Mouse (Mus musculus): Measurements from ENCODE around the gene Cul7. TPM values are rescaled to one million over a fixed set of nuclear protein-coding genes. Genes with fewer than 3 reads are reported as not detected.

The Cul7 gene
- polyA plus RNA-seq, 1 experiment from 2014 or later, result 54.8 TPM

DNA sequence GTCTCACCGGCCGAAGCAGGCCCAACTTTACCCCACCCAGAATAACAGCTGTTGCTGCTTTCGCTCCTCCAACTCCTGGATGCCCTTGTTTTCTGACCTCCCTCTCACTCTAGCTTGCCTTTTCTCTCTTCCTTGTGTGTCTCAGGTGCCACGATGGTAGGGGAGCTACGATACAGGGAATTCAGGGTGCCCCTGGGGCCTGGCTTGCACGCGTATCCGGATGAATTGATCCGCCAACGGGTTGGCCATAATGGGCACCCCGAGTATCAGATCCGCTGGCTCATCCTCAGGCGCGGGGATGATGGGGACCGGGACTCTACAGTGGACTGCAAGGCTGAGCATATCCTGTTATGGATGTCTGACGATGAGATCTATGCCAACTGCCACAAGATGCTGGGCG, 1.2 kb downstream of the Cul7 start:
- Histone ChIP-seq H3K27ac (ENCODE audit: low read length) (peak overlapping the region; percentile 97), H3K4me2 (ENCODE audit: low read depth, low read length) (peak overlapping the region; percentile 76), H3K36me3 (ENCODE audit: control insufficient read depth, insufficient read depth, low read length) (peaks cover 27% of the 10 kb centered on the region), H3K4me1 (ENCODE audit: control insufficient read depth, insufficient read depth, low read length) (peaks cover 22% of the 10 kb centered on the region), H3K4me3 (replicated peaks; ENCODE audit: low read length) (peak overlapping the region; percentile 75), H3K9ac (ENCODE audit: low read length) (peak overlapping the region; percentile 89), H3K27me3 (ENCODE audit: control insufficient read depth, insufficient read depth, low read length) (no peaks in the 10 kb centered on the region), H3K9me3 (replicated peaks; ENCODE audit: control insufficient read depth, low read length) (no peaks in the 10 kb centered on the region)
- WGBS, result 62% methylated on average over 17 of the region's 17 CpGs
- no peak for ATAC-seq (ENCODE audit: insufficient read depth, low FRiP score)

DNA sequence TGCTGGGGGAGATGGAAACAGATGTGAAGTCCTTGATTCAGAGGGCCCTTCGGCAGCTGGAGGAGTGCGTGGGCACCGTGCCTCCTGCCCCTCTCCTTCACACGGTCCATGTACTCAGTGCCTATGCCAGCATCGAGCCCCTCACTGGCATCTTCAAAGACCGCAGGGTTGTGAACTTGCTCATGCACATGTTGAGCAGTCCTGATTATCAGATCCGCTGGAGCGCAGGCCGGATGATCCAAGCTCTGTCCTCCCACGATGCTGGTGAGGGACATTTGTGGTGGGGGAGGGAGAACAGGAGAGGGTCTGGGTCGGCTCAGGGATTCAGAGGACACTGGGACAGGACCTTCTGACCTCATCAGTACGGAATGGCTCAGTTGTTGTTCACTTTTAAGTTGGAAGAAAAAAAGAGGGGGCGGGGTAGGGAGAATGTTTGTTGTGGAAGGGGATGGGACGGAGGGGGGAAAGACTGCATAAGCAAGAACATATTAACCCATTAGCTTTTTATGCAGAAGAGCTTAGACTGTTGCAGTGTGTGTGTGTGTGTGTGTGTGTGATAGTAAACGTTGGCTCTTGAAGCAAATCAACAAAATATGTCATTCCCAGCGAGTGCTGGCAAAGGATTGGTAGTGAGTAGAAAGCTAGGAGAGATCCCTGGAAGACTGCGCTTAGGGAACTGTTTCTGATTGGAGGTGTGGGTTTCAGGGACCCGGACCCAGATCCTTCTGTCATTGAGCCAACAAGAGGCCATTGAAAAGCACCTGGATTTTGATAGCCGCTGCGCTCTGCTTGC, 1.8 kb downstream of the Cul7 start:
- 65% methylated on average over 20 of the region's 20 CpGs for WGBS
- Histone ChIP-seq H3K36me3 (ENCODE audit: control insufficient read depth, insufficient read depth, low read length) (peaks cover 27% of the 10 kb centered on the region), H3K27ac (ENCODE audit: low read length) (no peak overlapping the region), H3K27me3 (ENCODE audit: control insufficient read depth, insufficient read depth, low read length) (no peaks in the 10 kb centered on the region), H3K9me3 (replicated peaks; ENCODE audit: control insufficient read depth, low read length) (no peaks in the 10 kb centered on the region), H3K4me3 (replicated peaks; ENCODE audit: low read length) (peak overlapping the region; percentile 75), H3K4me1 (ENCODE audit: control insufficient read depth, insufficient read depth, low read length) (peaks cover 18% of the 10 kb centered on the region), H3K4me2 (ENCODE audit: low read depth, low read length) (peak overlapping the region; percentile 76), H3K9ac (ENCODE audit: low read length) (peak overlapping the region; percentile 89)
- no peak for ATAC-seq (ENCODE audit: insufficient read depth, low FRiP score)

GRCm38 (mm10) chr17:46656054-46656453, 5.9 kb downstream of the Cul7 start:
- Histone ChIP-seq H3K36me3 (ENCODE audit: control insufficient read depth, insufficient read depth, low read length) (peaks cover 55% of the 10 kb centered on the region), H3K4me2 (ENCODE audit: low read depth, low read length) (no peak overlapping the region), H3K4me3 (replicated peaks; ENCODE audit: low read length) (no peak overlapping the region), H3K4me1 (ENCODE audit: control insufficient read depth, insufficient read depth, low read length) (peaks cover 14% of the 10 kb centered on the region), H3K9me3 (replicated peaks; ENCODE audit: control insufficient read depth, low read length) (no peaks in the 10 kb centered on the region), H3K27me3 (ENCODE audit: control insufficient read depth, insufficient read depth, low read length) (no peaks in the 10 kb centered on the region), H3K27ac (ENCODE audit: low read length) (no peak overlapping the region), H3K9ac (ENCODE audit: low read length) (no peak overlapping the region)
- 74% methylated on average over 6 of the region's 6 CpGs for WGBS
- no peak for ATAC-seq (ENCODE audit: insufficient read depth, low FRiP score)

DNA sequence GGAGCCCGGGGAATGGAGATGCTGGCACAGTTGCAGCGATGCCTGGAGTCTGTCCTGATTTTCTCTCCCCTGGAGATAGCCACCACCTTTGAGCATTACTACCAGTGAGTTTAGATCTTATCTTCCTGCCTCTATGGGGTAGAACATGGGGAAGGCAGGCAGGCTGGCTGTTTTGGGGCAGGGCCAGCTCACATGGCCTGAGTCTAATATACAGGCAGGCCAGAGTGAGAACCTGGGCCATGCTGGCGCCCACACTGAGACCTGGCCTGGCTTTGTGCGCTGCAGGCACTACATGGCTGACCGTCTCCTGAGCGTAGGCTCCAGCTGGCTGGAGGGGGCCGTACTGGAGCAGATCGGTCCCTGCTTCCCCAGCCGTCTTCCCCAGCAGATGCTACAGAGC, 11.2 kb downstream of the Cul7 start:
- no peak overlapping the region for H3K4me2 ChIP-seq (ENCODE audit: low read depth, low read length)
- H3K36me3 ChIP-seq (ENCODE audit: control insufficient read depth, insufficient read depth, low read length), result peaks cover 52% of the 10 kb centered on the region
- no peak overlapping the region for H3K4me3 ChIP-seq (replicated peaks; ENCODE audit: low read length)
- H3K4me1 ChIP-seq (ENCODE audit: control insufficient read depth, insufficient read depth, low read length), result no peaks in the 10 kb centered on the region
- H3K9me3 ChIP-seq (replicated peaks; ENCODE audit: control insufficient read depth, low read length), result no peaks in the 10 kb centered on the region
- no peak overlapping the region for H3K9ac ChIP-seq (ENCODE audit: low read length)
- no peak overlapping the region for H3K27ac ChIP-seq (ENCODE audit: low read length)
- H3K27me3 ChIP-seq (ENCODE audit: control insufficient read depth, insufficient read depth, low read length), result no peaks in the 10 kb centered on the region
- ATAC-seq (ENCODE audit: insufficient read depth, low FRiP score), result no peak
- 90% methylated on average over 9 of the region's 9 CpGs for WGBS

GRCm38 (mm10) chr17:46661981-46662380, 11.8 kb downstream of the Cul7 start:
- Histone ChIP-seq H3K4me2 (ENCODE audit: low read depth, low read length) (no peak overlapping the region), H3K4me1 (ENCODE audit: control insufficient read depth, insufficient read depth, low read length) (no peaks in the 10 kb centered on the region), H3K27ac (ENCODE audit: low read length) (no peak overlapping the region), H3K9ac (ENCODE audit: low read length) (no peak overlapping the region), H3K27me3 (ENCODE audit: control insufficient read depth, insufficient read depth, low read length) (no peaks in the 10 kb centered on the region), H3K9me3 (replicated peaks; ENCODE audit: control insufficient read depth, low read length) (no peaks in the 10 kb centered on the region), H3K36me3 (ENCODE audit: control insufficient read depth, insufficient read depth, low read length) (peaks cover 52% of the 10 kb centered on the region), H3K4me3 (replicated peaks; ENCODE audit: low read length) (no peak overlapping the region)
- no peak for ATAC-seq (ENCODE audit: insufficient read depth, low FRiP score)
- WGBS, result 89% methylated on average over 12 of the region's 12 CpGs

DNA sequence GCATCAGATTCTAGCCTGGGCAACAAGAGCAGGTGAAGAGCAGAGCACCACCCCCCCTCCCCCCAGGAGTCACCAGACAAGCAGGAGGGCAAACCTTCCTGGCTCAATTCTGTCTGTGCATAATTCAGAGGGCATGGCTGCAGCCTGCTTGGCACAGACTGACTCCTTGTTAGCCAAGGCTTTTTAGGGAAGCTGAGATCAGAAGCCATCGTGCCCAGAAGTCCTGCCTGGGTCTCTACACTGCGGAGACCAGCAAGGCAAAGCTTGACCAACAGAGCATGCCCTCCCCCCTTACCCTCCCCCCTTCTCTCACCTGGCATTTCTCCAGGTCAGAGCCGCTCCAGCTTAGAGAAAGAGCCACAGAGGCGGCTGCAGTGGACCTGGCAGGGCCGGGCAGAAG, 12.6 kb downstream of the Cul7 start:
- Histone ChIP-seq H3K36me3 (ENCODE audit: control insufficient read depth, insufficient read depth, low read length) (peaks cover 49% of the 10 kb centered on the region), H3K27ac (ENCODE audit: low read length) (no peak overlapping the region), H3K27me3 (ENCODE audit: control insufficient read depth, insufficient read depth, low read length) (no peaks in the 10 kb centered on the region), H3K4me1 (ENCODE audit: control insufficient read depth, insufficient read depth, low read length) (no peaks in the 10 kb centered on the region), H3K9me3 (replicated peaks; ENCODE audit: control insufficient read depth, low read length) (no peaks in the 10 kb centered on the region), H3K4me3 (replicated peaks; ENCODE audit: low read length) (no peak overlapping the region), H3K9ac (ENCODE audit: low read length) (no peak overlapping the region), H3K4me2 (ENCODE audit: low read depth, low read length) (no peak overlapping the region)
- WGBS, result 87% methylated on average over 5 of the region's 5 CpGs
- ATAC-seq (ENCODE audit: insufficient read depth, low FRiP score), result no peak

GRCm38 (mm10) chr17:46667712-46668111, 17.6 kb downstream of the Cul7 start:
- no peak overlapping the region for H3K27ac ChIP-seq (ENCODE audit: low read length)
- H3K36me3 ChIP-seq (ENCODE audit: control insufficient read depth, insufficient read depth, low read length), result peaks cover 22% of the 10 kb centered on the region
- no peak overlapping the region for H3K4me2 ChIP-seq (ENCODE audit: low read depth, low read length)
- no peak overlapping the region for H3K9ac ChIP-seq (ENCODE audit: low read length)
- WGBS, result 83% methylated on average over 16 of the region's 16 CpGs
- H3K27me3 ChIP-seq (ENCODE audit: control insufficient read depth, insufficient read depth, low read length), result no peaks in the 10 kb centered on the region
- ATAC-seq (ENCODE audit: insufficient read depth, low FRiP score), result no peak
- no peaks in the 10 kb centered on the region for H3K9me3 ChIP-seq (replicated peaks; ENCODE audit: control insufficient read depth, low read length)
- no peaks in the 10 kb centered on the region for H3K4me1 ChIP-seq (ENCODE audit: control insufficient read depth, insufficient read depth, low read length)
- H3K4me3 ChIP-seq (replicated peaks; ENCODE audit: low read length), result no peak overlapping the region

DNA sequence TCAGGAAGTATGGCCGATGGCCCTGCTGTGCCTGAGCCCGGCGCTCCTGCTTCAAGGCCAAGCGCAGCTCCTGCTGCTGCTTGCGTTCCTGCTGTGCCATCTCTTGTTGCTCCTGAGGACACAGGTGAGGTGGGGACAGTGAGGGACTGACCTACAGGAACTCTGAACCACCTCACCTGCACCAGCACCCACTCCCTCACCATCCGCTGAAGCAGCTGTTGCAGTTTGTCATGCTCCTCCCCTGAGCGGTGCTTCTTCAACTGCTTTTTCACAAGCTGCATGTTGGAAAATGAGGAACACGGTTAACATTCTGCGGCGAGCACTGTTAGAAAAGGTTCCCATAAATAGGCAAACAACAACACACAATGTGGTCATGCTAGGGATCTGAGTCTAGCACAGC, 19.8 kb downstream of the Cul7 start:
- H3K4me2 ChIP-seq (ENCODE audit: low read depth, low read length), result no peak overlapping the region
- 95% methylated on average over 10 of the region's 10 CpGs for WGBS
- no peak for ATAC-seq (ENCODE audit: insufficient read depth, low FRiP score)

DNA sequence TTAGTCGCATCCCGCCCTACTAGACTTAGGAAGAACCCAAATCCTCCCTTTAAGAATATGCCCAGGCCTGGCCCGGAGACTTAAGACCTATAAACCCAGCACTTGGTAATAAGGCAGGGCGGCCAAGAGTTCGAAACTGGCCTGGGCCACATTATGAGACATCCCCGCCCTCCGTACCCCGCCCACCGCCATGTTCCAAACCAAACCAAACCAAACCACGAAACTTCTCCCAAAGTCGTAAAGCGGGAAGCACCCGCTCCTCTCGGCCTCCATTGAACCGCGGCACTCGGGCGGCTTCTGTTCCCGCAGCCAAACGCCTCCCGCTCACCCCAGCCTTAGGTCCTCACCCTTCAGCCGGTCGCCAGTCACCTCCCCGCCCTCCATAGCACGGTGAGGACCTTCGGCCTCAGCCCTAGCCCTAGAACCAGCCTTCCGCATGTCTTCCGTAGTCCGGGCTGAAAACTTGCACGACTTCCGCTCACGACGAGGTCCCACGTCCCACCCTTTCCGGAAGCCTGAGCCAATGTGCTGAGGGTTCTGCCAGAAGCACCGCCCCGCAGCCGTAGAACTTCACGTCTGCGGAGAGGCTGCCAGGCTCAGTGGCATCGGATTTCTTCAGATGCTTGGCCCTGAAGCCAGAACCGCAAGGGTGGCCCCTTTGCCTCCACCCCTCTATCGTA, 23.9 kb downstream of the Cul7 start, which contains the start of gene Rrp36:
Rrp36 (minus strand) TSS at position 503 of the 680 bp plus-strand sequence.
- H3K4me1 ChIP-seq (ENCODE audit: control insufficient read depth, insufficient read depth, low read length), result peaks cover 18% of the 10 kb centered on the region
- no peaks in the 10 kb centered on the region for H3K27me3 ChIP-seq (ENCODE audit: control insufficient read depth, insufficient read depth, low read length)
- peak within 1 kb of the TSS; percentile 67 for H3K4me2 ChIP-seq (ENCODE audit: low read depth, low read length)
- peak within 1 kb of the TSS; percentile 75 for H3K9ac ChIP-seq (ENCODE audit: low read length)
- peak within 1 kb of the TSS; percentile 60 for H3K4me3 ChIP-seq (replicated peaks; ENCODE audit: low read length)
- ATAC-seq (ENCODE audit: insufficient read depth, low FRiP score), result peak; percentile 94
- H3K27ac ChIP-seq (ENCODE audit: low read length), result peak within 1 kb of the TSS; percentile 77
- no peaks in the 10 kb centered on the region for H3K9me3 ChIP-seq (replicated peaks; ENCODE audit: control insufficient read depth, low read length)
- peaks cover 24% of the 10 kb centered on the region for H3K36me3 ChIP-seq (ENCODE audit: control insufficient read depth, insufficient read depth, low read length)
- under 1% methylated on average over 43 of the region's 43 CpGs for WGBS

More for the DNA sequence above, 19.8 kb downstream of the Cul7 start:
- H3K27ac ChIP-seq (ENCODE audit: low read length), result no peak overlapping the region
- peaks cover 13% of the 10 kb centered on the region for H3K4me1 ChIP-seq (ENCODE audit: control insufficient read depth, insufficient read depth, low read length)
- no peak overlapping the region for H3K4me3 ChIP-seq (replicated peaks; ENCODE audit: low read length)
- no peaks in the 10 kb centered on the region for H3K27me3 ChIP-seq (ENCODE audit: control insufficient read depth, insufficient read depth, low read length)
- H3K36me3 ChIP-seq (ENCODE audit: control insufficient read depth, insufficient read depth, low read length), result peaks cover 12% of the 10 kb centered on the region
- no peak overlapping the region for H3K9ac ChIP-seq (ENCODE audit: low read length)
- no peaks in the 10 kb centered on the region for H3K9me3 ChIP-seq (replicated peaks; ENCODE audit: control insufficient read depth, low read length)

Data from stomach, embryonic 16.5 days (tissue).